Mouse (Mus musculus) midbrain, embryonic 15.5 days (tissue): ENCODE measurements around the gene Cers3. TPM values are rescaled to one million over a fixed set of nuclear protein-coding genes. Genes with fewer than 3 reads are reported as not detected.

Source experiments
- ATAC-seq: fragments of 200-750 bp; cut with Nextera tagmentation; replicated peaks from 2 replicates; pipeline ENCODE4 v1.8.0; 2017; ENCODE audit warnings: moderate TSS enrichment
- H3K27ac ChIP-seq: fragments of 300-500 bp; sonication (generic); 2 replicates; pipeline ENCODE4 v1.5.1; 2015; ENCODE audit warnings: mild to moderate bottlenecking, inconsistent platforms
- H3K27me3 ChIP-seq: fragments of 300-500 bp; sonication (generic); replicated peaks from 2 replicates; pipeline ENCODE4 v1.6.1; 2015; ENCODE audit warnings: inconsistent platforms
- H3K36me3 ChIP-seq: fragments of 300-500 bp; sonication (generic); replicated peaks from 2 replicates; pipeline ENCODE4 v1.6.1; 2015; ENCODE audit warnings: inconsistent platforms
- H3K4me1 ChIP-seq: fragments of 300-500 bp; sonication (generic); 2 replicates; pipeline ENCODE4 v1.6.1; 2015; ENCODE audit warnings: inconsistent platforms
- H3K4me2 ChIP-seq: fragments of 300-500 bp; sonication (generic); 2 replicates; pipeline ENCODE4 v1.6.1; 2015; ENCODE audit warnings: inconsistent platforms, mild to moderate bottlenecking, moderate library complexity
- H3K4me3 ChIP-seq: fragments of 300-500 bp; sonication (generic); 2 replicates; pipeline ENCODE4 v1.5.1; 2015; ENCODE audit warnings: mild to moderate bottlenecking, inconsistent platforms
- H3K9ac ChIP-seq: fragments of 300-500 bp; sonication (generic); 2 replicates; pipeline ENCODE4 v1.6.1; 2015; ENCODE audit warnings: mild to moderate bottlenecking, inconsistent platforms
- H3K9me3 ChIP-seq: fragments of 300-500 bp; sonication (generic); 2 replicates; pipeline ENCODE4 v1.6.1; 2016; ENCODE audit warnings: inconsistent platforms
- WGBS: fragments of 180-500 bp; shearing (Covaris S2); methylation state at CpG from one replicate; pipeline ENCODE4 v1.1.7; 2015; ENCODE audit warnings: mixed read lengths; 5-methylcytosine and 5-hydroxymethylcytosine counted together
- polyA plus RNA-seq: library from polyadenylated mRNA; unstranded; fragments of >200 nt; fragmentation: Nextera tagmentation; extraction: Ambion mirVana; gene quantifications from 2 replicates; pipeline ENCODE4 v1.2.1, GENCODE M21; 2015

Cers3 gene
- polyA plus RNA-seq, 1 experiment from 2014 or later = 0.46 TPM

DNA sequence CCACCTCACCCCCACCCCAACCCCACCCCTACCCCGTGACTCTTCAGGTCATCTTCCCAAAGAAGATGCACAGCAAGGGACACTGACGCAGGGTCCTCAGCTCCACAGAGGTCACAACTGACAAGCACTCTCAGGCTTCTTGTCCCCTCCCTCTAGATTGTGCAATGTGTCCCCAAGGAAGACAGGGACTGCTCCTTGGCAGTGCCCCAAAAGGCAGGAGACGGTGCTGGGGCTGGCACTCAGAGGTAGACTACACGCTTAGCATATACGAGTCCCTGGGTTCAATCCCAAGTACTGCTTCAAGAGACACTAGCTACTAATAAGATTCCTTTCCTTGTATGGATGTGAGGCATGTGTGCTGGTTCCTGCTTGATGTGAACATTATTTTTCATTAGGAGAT, 2.3 kb upstream of the Cers3 start:
- H3K4me2 ChIP-seq = no peak overlapping the region
- H3K9ac ChIP-seq = no peak overlapping the region
- H3K27ac ChIP-seq = no peak overlapping the region
- no peaks in the 10 kb centered on the region for H3K4me1 ChIP-seq
- ATAC-seq = no peak
- 80% methylated on average over 5 of the region's 5 CpGs for WGBS
- no peaks in the 10 kb centered on the region for H3K27me3 ChIP-seq
- no peak overlapping the region for H3K4me3 ChIP-seq
- no peaks in the 10 kb centered on the region for H3K9me3 ChIP-seq
- no peaks in the 10 kb centered on the region for H3K36me3 ChIP-seq

- H3K4me2 ChIP-seq = no peak overlapping the region
- ATAC-seq = no peak
- no peaks in the 10 kb centered on the region for H3K27me3 ChIP-seq
- no peak overlapping the region for H3K9ac ChIP-seq
- no peaks in the 10 kb centered on the region for H3K36me3 ChIP-seq
- H3K27ac ChIP-seq = no peak overlapping the region
- no peaks in the 10 kb centered on the region for H3K4me1 ChIP-seq
- no peaks in the 10 kb centered on the region for H3K9me3 ChIP-seq
- no peak overlapping the region for H3K4me3 ChIP-seq
- 58% methylated on average over 8 of the region's 8 CpGs for WGBS
Measured at GRCm38 (mm10) chr7:66741412-66741811, 1.9 kb upstream of the Cers3 start.

- Histone ChIP-seq H3K4me2 (no peak overlapping the region), H3K9me3 (no peaks in the 10 kb centered on the region), H3K4me3 (no peak overlapping the region), H3K36me3 (no peaks in the 10 kb centered on the region), H3K9ac (no peak overlapping the region), H3K27ac (no peak overlapping the region), H3K27me3 (no peaks in the 10 kb centered on the region), H3K4me1 (no peaks in the 10 kb centered on the region)
- 85% methylated on average over 7 of the region's 7 CpGs for WGBS
- ATAC-seq = no peak
Measured at GRCm38 (mm10) chr7:66746972-66747371, 3.7 kb downstream of the Cers3 start.

DNA sequence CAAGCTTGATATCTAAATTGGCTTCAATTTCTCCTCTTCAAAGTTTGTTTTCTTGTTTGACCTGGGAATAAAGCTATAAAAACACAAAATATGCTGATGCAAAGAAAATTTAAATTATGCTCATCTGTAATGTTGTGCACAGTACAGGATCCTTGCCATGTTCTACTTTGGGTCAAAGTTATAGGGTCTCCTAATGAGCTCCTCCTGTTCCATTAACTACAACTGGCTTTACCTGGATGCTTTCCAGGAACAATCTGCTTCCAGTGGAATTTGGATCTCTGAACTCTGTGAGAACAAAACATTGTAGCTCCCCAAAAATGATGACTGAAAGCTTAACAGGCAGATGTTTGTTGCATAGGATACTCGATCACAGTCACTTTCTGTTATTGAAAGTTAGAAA, 6.7 kb downstream of the Cers3 start:
- Histone ChIP-seq H3K36me3 (no peaks in the 10 kb centered on the region), H3K9me3 (no peaks in the 10 kb centered on the region), H3K4me2 (no peak overlapping the region), H3K9ac (no peak overlapping the region), H3K4me1 (no peaks in the 10 kb centered on the region), H3K27me3 (no peaks in the 10 kb centered on the region), H3K4me3 (no peak overlapping the region), H3K27ac (no peak overlapping the region)
- ATAC-seq = no peak
- 90% methylated on average over 1 of the region's 1 CpGs for WGBS

DNA sequence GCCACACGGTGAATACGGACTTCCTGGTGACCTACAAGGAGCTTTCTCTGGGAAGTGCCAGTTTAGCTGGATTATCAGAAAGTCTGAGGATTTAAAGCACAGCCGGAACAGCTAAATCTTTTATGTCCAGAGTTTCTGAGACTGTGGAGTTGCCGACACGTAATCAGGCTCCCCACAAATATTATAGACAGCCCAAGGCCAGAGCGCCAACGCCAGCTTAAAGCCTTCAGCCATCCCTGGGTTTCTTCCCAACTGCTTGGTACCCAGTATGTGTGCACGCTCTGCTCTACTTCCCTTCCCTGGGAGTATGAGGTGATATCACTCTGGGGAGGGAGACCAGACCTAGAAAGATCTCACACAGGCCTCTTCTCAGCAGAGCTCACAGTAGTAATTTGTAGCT, 10.5 kb downstream of the Cers3 start:
- no peaks in the 10 kb centered on the region for H3K9me3 ChIP-seq
- no peak overlapping the region for H3K9ac ChIP-seq
- ATAC-seq = no peak
- H3K4me1 ChIP-seq = no peaks in the 10 kb centered on the region; the same call in 1 of the 2 replicates
- H3K27ac ChIP-seq = no peak overlapping the region
- H3K4me3 ChIP-seq = no peak overlapping the region
- no peak overlapping the region for H3K4me2 ChIP-seq
- H3K36me3 ChIP-seq = no peaks in the 10 kb centered on the region
- 78% methylated on average over 8 of the region's 8 CpGs for WGBS
- H3K27me3 ChIP-seq = no peaks in the 10 kb centered on the region

DNA sequence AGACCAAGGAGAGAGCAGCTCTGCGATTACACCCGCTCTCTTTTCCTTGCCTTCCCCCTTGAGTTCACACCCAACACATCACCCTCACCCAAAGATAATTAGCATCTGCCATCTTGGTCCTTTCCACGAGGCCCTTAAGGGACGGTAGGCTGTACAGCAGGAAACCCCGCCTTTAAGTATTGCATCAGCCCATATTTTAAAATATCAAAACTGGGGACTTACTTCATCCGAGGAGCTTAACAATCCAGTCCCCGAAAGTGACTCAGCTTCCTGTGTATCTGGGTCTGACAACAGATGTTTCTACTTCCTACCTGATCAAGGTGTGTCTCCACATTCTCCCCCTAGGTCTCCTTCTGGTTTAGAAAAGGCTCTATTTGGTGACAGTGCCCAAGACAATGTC, 12.3 kb downstream of the Cers3 start:
- Histone ChIP-seq H3K9ac (no peak overlapping the region), H3K4me2 (no peak overlapping the region), H3K4me1 (no peaks in the 10 kb centered on the region; the same call in 1 of the 2 replicates), H3K4me3 (no peak overlapping the region), H3K36me3 (no peaks in the 10 kb centered on the region), H3K27ac (no peak overlapping the region), H3K9me3 (no peaks in the 10 kb centered on the region), H3K27me3 (no peaks in the 10 kb centered on the region)
- 82% methylated on average over 7 of the region's 7 CpGs for WGBS
- ATAC-seq = no peak

- WGBS = 80% methylated on average over 5 of the region's 5 CpGs
- no peak overlapping the region for H3K4me3 ChIP-seq
- no peak overlapping the region for H3K27ac ChIP-seq
- no peak for ATAC-seq
- no peaks in the 10 kb centered on the region for H3K4me1 ChIP-seq
- H3K9me3 ChIP-seq = no peaks in the 10 kb centered on the region
- no peaks in the 10 kb centered on the region for H3K27me3 ChIP-seq
- H3K9ac ChIP-seq = no peak overlapping the region
- H3K36me3 ChIP-seq = no peaks in the 10 kb centered on the region
- H3K4me2 ChIP-seq = no peak overlapping the region
Measured at GRCm38 (mm10) chr7:66769902-66770301, 26.6 kb downstream of the Cers3 start.

GRCm38 (mm10) chr7:66770706-66771105, 27.4 kb downstream of the Cers3 start:
- 74% methylated on average over 3 of the region's 3 CpGs for WGBS
- no peak for ATAC-seq

GRCm38 (mm10) chr7:66771252-66771651, 27.9 kb downstream of the Cers3 start:
- no peak overlapping the region for H3K27ac ChIP-seq
- 93% methylated on average over 6 of the region's 6 CpGs for WGBS
- ATAC-seq = no peak
- H3K4me2 ChIP-seq = no peak overlapping the region
- H3K4me1 ChIP-seq = no peaks in the 10 kb centered on the region
- H3K4me3 ChIP-seq = no peak overlapping the region
- no peaks in the 10 kb centered on the region for H3K36me3 ChIP-seq
- no peaks in the 10 kb centered on the region for H3K9me3 ChIP-seq
- no peaks in the 10 kb centered on the region for H3K27me3 ChIP-seq
- no peak overlapping the region for H3K9ac ChIP-seq

More at GRCm38 (mm10) chr7:66770706-66771105, 27.4 kb downstream of the Cers3 start:
- Histone ChIP-seq H3K36me3 (no peaks in the 10 kb centered on the region), H3K4me3 (no peak overlapping the region), H3K4me2 (no peak overlapping the region), H3K27ac (no peak overlapping the region), H3K9ac (no peak overlapping the region), H3K4me1 (no peaks in the 10 kb centered on the region), H3K27me3 (no peaks in the 10 kb centered on the region), H3K9me3 (no peaks in the 10 kb centered on the region)

- H3K27me3 ChIP-seq = no peaks in the 10 kb centered on the region
- 73% methylated on average over 2 of the region's 2 CpGs for WGBS
- H3K9me3 ChIP-seq = no peaks in the 10 kb centered on the region
- H3K4me3 ChIP-seq = no peak overlapping the region
- H3K9ac ChIP-seq = no peak overlapping the region
- H3K4me1 ChIP-seq = no peaks in the 10 kb centered on the region
- no peaks in the 10 kb centered on the region for H3K36me3 ChIP-seq
- no peak for ATAC-seq
- no peak overlapping the region for H3K27ac ChIP-seq
- no peak overlapping the region for H3K4me2 ChIP-seq
Measured at GRCm38 (mm10) chr7:66779411-66779810, 36.1 kb downstream of the Cers3 start.

GRCm38 (mm10) chr7:66779944-66780942, 36.9 kb downstream of the Cers3 start:
- Histone ChIP-seq H3K36me3 (no peaks in the 10 kb centered on the region), H3K4me2 (no peak overlapping the region), H3K27ac (no peak overlapping the region), H3K4me1 (no peaks in the 10 kb centered on the region), H3K27me3 (no peaks in the 10 kb centered on the region), H3K4me3 (no peak overlapping the region), H3K9ac (no peak overlapping the region), H3K9me3 (no peaks in the 10 kb centered on the region)
- no peak for ATAC-seq
- 81% methylated on average over 10 of the region's 10 CpGs for WGBS

DNA sequence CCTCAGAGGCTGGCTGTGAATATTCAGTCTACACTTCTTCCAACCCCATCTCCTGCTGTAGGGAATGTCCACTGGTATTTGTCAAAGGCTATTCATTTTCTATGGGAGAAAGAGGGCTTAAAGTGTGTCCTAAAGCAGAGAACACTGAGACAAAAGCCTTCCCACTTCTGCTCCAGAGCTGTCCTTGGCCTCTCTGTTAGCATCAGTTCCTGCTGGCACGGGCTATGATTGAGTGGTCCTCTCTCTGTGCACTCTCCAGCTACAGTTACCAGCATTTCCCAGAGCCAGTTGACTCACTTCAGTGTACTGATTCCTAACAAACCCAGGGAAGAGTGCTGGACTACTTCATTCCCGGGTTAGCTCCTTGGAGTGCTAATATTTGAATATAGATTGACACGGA, 43.2 kb downstream of the Cers3 start:
- H3K9me3 ChIP-seq = no peaks in the 10 kb centered on the region
- no peaks in the 10 kb centered on the region for H3K4me1 ChIP-seq
- no peak overlapping the region for H3K27ac ChIP-seq
- H3K27me3 ChIP-seq = no peaks in the 10 kb centered on the region
- no peak overlapping the region for H3K4me2 ChIP-seq
- no peak overlapping the region for H3K9ac ChIP-seq
- WGBS = 78% methylated on average over 3 of the region's 3 CpGs
- H3K36me3 ChIP-seq = no peaks in the 10 kb centered on the region
- no peak overlapping the region for H3K4me3 ChIP-seq
- ATAC-seq = no peak

- no peak overlapping the region for H3K4me3 ChIP-seq
- 85% methylated on average over 2 of the region's 2 CpGs for WGBS
- no peaks in the 10 kb centered on the region for H3K27me3 ChIP-seq
- no peaks in the 10 kb centered on the region for H3K9me3 ChIP-seq
- H3K36me3 ChIP-seq = no peaks in the 10 kb centered on the region
- no peak overlapping the region for H3K4me2 ChIP-seq
- no peak overlapping the region for H3K9ac ChIP-seq
- no peak overlapping the region for H3K27ac ChIP-seq
- no peak for ATAC-seq
- H3K4me1 ChIP-seq = no peaks in the 10 kb centered on the region
Measured at GRCm38 (mm10) chr7:66787816-66788215, 44.5 kb downstream of the Cers3 start.
